Mouse (Mus musculus): ENCODE data around the gene Ano4.
"Not testable (repeated sequence)": the region's sequence is repeated elsewhere in the genome, so short reads cannot be mapped to it uniquely, and the experiment has no call there.

Ano4 gene

DNA sequence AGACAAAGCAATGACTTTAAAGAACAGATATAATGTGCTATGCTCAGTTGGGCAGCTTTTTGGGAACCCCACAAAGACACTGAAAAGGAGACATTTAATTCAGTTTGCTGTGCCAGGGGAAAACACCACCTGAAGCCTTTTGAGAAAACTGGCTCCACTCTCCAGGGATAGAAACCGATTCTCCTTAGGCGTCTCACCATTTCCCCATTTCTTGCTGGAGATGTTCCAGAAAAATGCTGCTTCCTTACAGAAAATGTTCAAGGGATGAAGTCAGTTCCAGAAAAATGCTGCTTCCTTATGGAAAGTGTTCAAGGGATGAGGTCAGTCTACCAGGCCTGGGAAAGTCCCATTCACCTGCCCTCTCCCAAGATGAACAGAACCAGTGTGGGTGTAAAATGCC lies 233.1 kb downstream of the Ano4 start:
- DNase-seq, result no peak

DNA sequence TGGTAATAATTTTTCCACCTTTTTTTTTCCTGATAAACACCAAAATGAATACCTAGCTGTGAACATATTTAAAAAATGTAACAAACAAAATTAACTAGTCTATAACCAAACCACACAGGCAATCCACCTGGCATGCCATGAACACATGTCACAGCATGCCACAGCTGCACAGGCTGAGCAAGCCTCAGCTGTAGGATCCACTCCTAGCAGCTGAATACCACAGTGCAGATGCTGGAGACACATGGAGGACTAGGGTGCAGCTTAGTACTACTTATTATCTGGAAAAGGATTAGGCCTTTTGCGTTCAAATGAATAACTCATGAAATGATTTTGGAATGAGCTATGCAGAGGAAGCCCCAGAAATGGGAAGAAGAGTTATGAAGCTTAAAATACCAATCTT lies 233.6 kb downstream of the Ano4 start:
- DNase-seq, result no peak

DNA sequence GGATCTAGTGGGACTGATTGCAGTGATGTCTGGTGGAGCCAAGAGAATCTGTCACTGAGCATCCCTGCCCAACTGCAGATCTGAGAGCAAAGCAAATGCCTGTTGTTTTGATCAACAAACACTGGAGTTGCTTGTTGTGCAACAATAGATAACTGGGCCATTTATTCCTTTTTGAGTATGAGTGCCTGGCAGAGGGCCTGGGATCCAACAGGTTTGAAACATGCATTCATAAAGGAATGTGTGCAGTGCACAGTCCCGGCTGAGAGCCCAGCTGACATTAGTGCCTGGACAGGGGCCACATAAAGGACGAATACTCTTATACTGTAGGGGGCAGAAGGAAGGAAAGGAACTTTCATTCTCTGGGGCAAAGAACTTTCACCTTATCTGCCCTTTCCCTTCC lies 241.0 kb downstream of the Ano4 start:
- no peak for DNase-seq

GRCm38 (mm10) chr10:89102025-89102424 lies 242.5 kb downstream of the Ano4 start:
- DNase-seq, result no peak

DNA sequence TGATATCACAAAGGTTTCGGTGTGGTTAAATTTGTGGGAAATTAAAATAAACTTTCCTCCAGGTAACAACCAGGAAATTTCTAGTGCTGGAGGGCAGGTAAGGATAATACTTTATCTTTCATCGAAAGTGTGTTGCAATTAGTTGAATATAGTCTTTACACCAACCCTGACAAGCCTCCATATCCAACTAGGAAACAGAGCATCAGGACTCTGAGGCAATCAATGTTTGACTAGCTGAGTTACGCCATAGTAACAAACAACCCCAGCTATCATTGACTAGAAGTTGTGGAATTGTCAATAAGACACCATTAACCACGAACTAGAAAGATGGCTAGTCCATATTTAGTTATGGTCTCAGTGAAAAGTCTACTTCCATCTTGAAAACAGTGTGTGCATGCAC lies 246.4 kb downstream of the Ano4 start:
- no peak for DNase-seq

DNA sequence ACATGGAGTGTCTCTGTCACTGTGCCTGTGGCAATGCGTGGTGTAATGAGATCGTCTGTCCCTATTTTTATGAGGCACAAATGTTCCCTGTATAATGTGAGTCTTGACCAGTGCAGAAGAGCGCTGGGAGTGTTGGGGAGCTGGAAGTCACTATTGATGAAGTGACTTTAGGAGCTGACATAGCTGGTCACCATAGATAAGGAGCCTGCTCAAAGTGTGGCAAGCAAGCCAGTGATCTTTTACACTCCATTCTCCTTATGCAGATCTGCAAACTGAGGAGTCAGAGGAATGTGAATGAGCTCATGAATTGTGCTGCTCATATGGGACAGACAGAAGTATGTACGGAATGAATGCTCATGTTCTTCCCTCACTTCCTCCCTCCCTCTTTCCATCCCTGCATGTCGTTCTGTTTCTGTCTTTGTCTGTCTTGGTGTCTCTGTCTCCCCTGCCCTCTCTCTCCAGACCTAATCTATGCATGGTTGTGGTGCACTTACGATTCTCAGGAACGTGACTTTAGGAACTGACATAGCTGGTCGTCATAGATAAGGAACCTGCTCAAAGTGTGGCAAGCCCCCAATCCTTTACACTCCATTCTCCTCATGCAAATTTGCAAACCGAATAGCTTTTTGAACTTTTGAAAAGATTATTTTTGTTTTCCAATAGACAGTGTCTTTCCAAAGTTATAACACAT lies 252.1 kb downstream of the Ano4 start:
- DNase-seq, result no peak

DNA sequence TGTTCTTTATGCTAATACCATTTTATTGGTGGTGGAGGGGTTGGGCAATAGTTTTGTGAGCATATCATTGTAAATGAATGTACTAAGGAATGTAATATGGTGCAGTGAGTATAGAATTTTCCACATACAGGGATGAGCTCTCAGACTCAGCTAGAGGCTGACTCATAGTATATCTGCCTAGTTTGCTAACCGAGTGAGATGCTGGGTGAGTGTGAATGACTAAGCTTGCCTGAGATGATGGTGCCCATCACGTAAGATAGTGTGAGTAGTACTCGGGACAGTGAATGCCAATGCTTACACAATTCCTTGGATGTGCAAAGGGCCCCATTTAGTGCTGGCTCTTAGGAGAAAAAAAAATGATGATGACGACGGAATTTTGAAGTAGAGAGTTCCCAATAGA lies 267.1 kb downstream of the Ano4 start:
- DNase-seq, result no peak

DNA sequence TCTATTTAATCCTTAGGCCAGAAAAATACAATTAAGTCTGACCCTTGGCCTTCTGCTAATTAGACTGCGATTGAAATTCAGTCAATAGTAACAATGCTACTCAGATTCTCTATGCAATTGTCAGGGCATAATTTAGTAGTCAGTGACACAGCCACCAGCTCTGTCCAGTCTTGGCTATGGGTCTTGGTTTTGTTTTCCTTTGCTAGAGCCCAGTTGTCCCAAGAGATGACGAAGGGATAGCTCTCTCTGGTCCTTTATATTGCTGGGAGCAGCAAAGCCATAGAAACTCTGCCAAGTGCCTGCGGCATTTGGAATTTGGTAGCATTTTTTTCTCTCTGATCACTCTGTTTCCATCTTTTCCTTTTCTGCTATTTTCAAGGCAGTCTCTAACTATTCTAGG lies 288.7 kb downstream of the Ano4 start:
- no peak for DNase-seq

DNA sequence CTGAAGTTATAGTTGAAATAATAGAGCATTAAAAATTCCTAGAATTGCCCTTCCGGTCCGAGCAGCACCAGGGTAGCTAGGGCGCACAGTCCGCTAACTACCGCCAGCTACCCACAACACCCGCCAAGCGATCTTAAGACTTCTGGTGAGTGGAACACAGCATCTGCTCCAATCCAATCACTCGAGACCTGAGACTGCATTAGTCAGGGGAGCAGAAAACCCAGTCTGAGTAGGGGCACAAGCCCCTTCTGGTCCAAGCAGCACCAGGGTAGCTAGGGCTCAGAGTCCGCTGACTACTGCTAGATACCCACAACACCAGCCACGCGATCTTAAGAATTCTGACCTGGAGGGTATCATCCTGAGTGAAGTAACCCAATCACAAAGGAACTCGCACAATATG lies 299.6 kb downstream of the Ano4 start:
- DNase-seq, result not testable (repeated sequence)

DNA sequence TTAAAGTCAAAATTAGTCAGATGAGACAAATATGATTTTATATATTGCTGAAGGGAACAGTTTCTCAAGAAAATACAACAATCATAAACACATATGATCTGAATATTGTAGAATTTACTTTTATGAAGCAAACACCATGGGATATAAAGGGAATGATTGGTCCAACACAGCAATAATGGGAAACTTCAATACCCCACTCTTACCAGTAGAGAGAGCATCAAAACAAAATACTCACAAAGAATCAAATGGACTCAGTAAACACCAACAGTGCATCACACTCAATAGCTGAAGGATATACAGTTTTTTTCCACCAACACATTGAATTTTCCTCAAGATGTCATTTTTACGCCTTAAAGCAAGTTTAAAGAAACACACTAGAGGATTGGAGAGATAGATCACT lies 300.4 kb downstream of the Ano4 start:
- DNase-seq, result no peak

DNA sequence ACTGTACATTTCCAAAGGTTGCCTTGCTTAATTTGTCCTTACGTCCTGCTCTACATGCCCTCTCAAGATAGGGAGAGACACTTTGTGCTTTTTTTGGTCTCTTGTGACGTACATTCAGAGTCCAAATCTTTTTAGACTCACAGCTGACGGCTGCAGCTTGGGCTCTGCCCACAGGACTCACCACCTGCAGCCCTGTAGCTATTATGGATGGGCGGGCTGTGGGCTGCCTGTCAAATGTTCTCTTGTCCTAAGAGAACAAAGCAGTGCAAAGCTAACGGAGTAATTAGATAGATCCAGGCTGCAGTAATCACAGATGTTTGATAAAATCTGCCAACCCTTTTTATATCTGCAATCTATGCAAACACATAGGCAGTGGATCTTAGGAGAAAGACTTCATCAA lies 325.6 kb downstream of the Ano4 start:
- no peak for DNase-seq

DNA sequence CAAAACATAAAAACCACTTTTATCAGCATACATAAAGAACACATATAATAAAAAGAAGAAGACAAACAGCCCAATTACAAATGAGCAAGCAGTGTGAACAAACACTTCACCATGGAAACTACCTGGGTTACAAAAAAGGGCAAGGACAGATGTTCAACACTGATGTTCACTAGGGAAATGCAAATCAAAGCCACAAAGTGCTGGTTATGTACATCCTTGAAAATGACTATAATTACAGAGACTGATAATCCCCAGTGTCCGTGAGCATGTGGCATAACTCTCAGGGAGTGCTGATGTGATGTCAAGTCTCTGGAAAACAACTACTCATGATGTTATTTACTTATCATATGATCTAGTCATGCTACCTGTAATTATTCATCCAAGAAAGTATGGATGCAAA lies 336.3 kb downstream of the Ano4 start:
- no peak for DNase-seq

GRCm38 (mm10) chr10:89004518-89004917 lies 340.0 kb downstream of the Ano4 start:
- no peak for DNase-seq

GRCm38 (mm10) chr10:88986925-88987324 lies 357.6 kb downstream of the Ano4 start:
- DNase-seq, result no peak

DNA sequence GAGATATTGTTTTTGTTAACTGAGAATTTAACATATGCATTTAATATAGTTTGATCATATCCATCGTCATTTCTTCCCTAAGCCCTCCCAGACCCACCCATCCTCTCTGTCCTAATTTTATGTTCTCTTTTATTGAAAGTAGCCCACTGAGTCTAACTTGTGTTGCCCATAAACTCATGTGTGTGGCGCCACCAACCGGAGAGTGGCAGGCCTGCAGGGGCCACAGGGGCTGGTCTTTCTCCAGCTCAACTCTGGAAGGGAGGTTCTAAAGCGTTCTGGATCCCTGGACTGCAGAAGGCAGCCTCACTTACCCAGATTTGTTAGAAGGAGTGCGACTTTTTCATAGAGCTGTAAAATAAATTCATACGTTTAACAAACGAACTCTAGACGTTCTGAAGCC lies 361.1 kb downstream of the Ano4 start:
- DNase-seq, result peak; percentile 31

DNA sequence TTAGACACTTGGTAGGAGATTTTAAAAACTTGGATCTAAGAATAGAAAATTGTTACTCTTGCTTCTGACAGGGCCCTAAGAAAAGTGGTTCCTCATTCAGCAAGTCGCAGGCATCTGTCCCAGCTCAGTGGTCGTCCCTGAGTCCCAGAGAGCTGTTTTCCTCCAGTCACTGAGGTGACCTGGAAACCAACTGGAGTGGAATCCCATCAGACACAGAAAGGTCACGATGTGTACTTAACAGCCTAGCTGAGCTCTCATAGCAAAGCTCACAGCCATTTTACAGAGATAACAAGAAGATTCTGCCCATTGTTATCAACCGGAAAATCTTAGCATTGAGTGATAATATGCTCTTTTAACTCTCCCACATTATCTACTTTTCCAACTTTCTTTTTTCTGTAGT lies 365.1 kb downstream of the Ano4 start:
- DNase-seq, result no peak

DNA sequence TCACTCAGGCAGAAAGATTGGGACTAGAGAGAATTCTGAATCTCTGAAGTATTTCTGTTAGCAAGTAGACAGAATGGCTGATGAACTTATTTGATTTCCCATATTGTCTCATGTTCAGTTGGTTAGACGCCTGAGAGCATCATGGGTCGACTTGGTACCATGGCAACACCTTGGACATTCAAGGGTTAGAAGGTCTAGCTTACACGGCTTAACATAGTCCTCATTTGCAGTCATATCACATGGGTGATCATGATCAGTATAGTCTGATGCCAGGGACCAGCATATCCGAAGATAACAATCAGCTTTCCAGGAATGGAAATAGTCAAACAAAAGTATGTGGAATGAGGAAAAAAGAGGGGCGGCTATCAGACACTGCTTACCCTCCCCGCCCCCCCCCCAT lies 365.6 kb downstream of the Ano4 start:
- no peak for DNase-seq

DNA sequence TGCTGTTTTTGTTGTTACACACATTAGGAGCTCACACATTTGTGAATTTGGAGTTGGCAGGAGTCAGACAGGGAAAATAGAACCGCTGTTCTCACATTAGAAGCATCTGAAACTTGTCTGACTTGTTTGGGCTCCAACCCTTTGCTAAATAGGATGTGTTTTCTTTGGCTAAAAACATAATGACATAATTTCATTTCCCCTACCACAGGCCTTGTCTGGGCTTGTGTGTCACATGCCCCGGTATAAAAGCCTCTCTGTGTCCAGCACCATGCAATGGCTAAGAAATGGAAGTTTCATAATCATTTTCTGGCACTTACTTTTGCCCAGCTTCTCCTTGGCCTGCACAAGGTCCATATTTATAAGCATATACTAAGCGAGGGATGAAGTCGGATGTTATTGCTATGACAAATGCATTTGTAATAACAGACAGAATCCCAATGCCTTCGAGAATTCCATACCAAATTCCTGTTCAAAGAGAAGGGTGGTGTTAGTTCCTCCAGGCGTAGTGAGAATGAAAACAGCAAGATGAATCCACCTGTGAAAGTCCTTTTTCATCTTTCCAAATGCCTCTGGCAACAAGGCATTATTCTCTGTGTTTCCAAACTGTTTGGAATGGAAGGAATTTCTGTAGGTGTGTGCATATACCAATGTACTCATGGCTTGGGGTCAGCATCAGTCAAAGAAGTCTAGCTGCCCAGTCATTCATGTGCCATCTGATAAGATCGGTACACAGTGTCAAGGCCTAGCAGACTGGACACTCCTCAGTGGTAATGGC lies 373.4 kb downstream of the Ano4 start:
- peak; percentile 3 for DNase-seq

GRCm38 (mm10) chr10:88968586-88968985 lies 376.0 kb downstream of the Ano4 start:
- DNase-seq, result no peak

GRCm38 (mm10) chr10:88960791-88961190 lies 383.8 kb downstream of the Ano4 start:
- DNase-seq, result no peak

DNA sequence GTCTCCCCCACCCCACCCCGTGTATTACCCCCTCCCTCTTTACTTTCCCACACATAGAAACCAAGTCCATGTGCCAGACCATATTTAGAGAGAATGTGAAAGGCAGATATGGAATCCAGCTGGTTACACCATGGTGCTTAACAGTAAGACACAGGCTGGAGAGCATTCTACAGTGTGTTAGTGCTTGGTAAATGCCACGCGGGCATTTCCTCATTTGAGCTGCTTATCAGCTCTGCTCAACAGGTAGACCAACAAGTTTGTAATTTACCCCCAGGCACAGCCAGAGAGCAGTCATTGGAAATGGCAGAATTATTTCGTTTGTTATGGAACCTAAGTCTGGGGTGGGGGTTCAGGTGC lies 394.3 kb downstream of the Ano4 start:
- DNase-seq, result no peak

DNA sequence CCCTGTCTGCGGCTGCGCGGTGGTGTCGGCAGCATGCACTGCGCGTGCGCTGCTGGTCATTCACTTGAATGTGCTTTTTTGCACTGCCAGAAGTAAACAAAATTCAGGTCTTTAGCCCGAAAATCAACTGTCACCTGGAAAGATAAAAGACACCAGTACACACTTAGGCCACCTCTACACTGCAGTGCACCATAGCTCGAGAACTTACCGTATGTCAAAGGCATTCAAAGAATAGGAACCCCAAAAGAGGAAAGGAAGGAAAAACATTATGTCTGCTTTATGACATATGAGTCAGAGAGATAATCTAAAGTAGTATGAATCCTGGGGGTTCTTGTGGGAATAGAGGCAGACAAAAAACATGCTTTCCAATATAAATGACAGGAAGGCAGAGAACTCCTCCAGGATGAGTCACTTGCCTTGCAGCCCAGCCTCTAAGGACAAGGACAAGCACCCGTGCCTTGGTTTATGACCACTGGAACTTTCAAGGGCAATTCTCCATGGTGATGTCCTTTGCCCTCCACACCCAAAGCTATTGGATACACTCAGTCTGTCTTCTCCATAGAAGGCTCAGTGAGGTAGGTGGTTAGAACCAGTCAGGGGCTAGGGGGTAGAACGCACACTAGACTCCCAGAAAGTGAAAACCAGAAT lies 394.8 kb downstream of the Ano4 start:
- no peak for DNase-seq

Measured in lung, postnatal 36 days (tissue).